Mouse (Mus musculus): ENCODE measurements around the gene Tbx3.

Gene Tbx3

GRCm38 (mm10) chr5:119670566-119671108, at the start of gene Tbx3:
TSS of gene Tbx3 (plus strand) at chr5:119670669.
- DNase-seq: peak; percentile 93 to 95

GRCm38 (mm10) chr5:119622076-119622475, 48.4 kb upstream of the Tbx3 start:
- DNase-seq: no peak

GRCm38 (mm10) chr5:119624554-119624953, 45.9 kb upstream of the Tbx3 start:
- no peak for DNase-seq

GRCm38 (mm10) chr5:119625603-119626002, 44.9 kb upstream of the Tbx3 start:
- no peak for DNase-seq

- DNase-seq: no peak
These were observed 44.3 kb upstream of the Tbx3 start for GRCm38 (mm10) chr5:119626154-119626553.

GRCm38 (mm10) chr5:119626662-119627061, 43.8 kb upstream of the Tbx3 start:
- DNase-seq: no peak

GRCm38 (mm10) chr5:119628100-119628499, 42.4 kb upstream of the Tbx3 start:
- no peak for DNase-seq

- no peak for DNase-seq
These were observed 41.6 kb upstream of the Tbx3 start for GRCm38 (mm10) chr5:119628746-119629327.

GRCm38 (mm10) chr5:119633581-119633980, 36.9 kb upstream of the Tbx3 start:
- no peak for DNase-seq

- DNase-seq: no peak
These were observed 35.6 kb upstream of the Tbx3 start for GRCm38 (mm10) chr5:119634861-119635260.

GRCm38 (mm10) chr5:119638300-119638699, 32.2 kb upstream of the Tbx3 start:
- DNase-seq: no peak

GRCm38 (mm10) chr5:119641094-119641493, 29.4 kb upstream of the Tbx3 start:
- DNase-seq: no peak

- DNase-seq: no peak
These were observed 28.8 kb upstream of the Tbx3 start for GRCm38 (mm10) chr5:119641714-119642113.

GRCm38 (mm10) chr5:119646965-119647364, 23.5 kb upstream of the Tbx3 start:
- no peak for DNase-seq

- DNase-seq: peak; percentile 37 to 48
These were observed 19.1 kb upstream of the Tbx3 start for GRCm38 (mm10) chr5:119651135-119651965.

- DNase-seq: no peak
These were observed 14.1 kb upstream of the Tbx3 start for GRCm38 (mm10) chr5:119656354-119656753.

GRCm38 (mm10) chr5:119656856-119657255, 13.6 kb upstream of the Tbx3 start:
- no peak for DNase-seq

- DNase-seq: no peak
These were observed 13.1 kb upstream of the Tbx3 start for GRCm38 (mm10) chr5:119657362-119657761.

- no peak for DNase-seq
These were observed 12.7 kb upstream of the Tbx3 start for GRCm38 (mm10) chr5:119657804-119658203.

- DNase-seq: no peak
These were observed 12.1 kb upstream of the Tbx3 start for GRCm38 (mm10) chr5:119658396-119658795.

GRCm38 (mm10) chr5:119659041-119659440, 11.4 kb upstream of the Tbx3 start:
- DNase-seq: no peak

GRCm38 (mm10) chr5:119660526-119661410, 9.7 kb upstream of the Tbx3 start:
- no peak for DNase-seq

- DNase-seq: no peak
These were observed 9.0 kb upstream of the Tbx3 start for GRCm38 (mm10) chr5:119661474-119661873.

All from lung, adult 18-20 months (tissue).